Mouse (Mus musculus) MEL (cell line): ENCODE measurements around the gene Pinlyp. TPM values are rescaled to one million over a fixed set of nuclear protein-coding genes. Genes with fewer than 3 reads are reported as not detected.

Source experiments
- DNase-seq: peaks from one replicate; pipeline ENCODE4 v3.0.0; 2011; ENCODE audit warnings: low read depth, low spot score
- H3K27ac ChIP-seq: 2 replicates; pipeline ENCODE4 v1.5.1; 2012; ENCODE audit warnings: low read depth, mild to moderate bottlenecking, control low read depth, low read length, moderate library complexity; ENCODE audit not compliant: control insufficient read depth
- H3K27me3 ChIP-seq, 2 experiments: fragments of 150-350 bp in 1 of 2; sonication (generic) in 1 of 2; 2 replicates each; pipeline ENCODE4 v1.6.1; 2012; ENCODE audit warnings: low read length in 2 of 2, mild to moderate bottlenecking in 2 of 2, improper control_type of control experiment in 1 of 2, moderate library complexity in 1 of 2; ENCODE audit not compliant: insufficient read depth in 2 of 2, control insufficient read depth in 1 of 2
- H3K36me3 ChIP-seq, 2 experiments: 2 replicates each; pipeline ENCODE4 v1.6.1; 2012 to 2014; ENCODE audit warnings: low read length in 2 of 2, improper control_type of control experiment in 1 of 2, inconsistent platforms in 1 of 2, mild to moderate bottlenecking in 1 of 2; ENCODE audit not compliant: insufficient read depth in 2 of 2, control insufficient read depth in 1 of 2
- H3K4me1 ChIP-seq, 2 experiments: fragments of 150-350 bp in 1 of 2; sonication (generic) in 1 of 2; 2 replicates each; pipeline ENCODE4 v1.6.1; 2012; ENCODE audit warnings: low read length in 2 of 2, improper control_type of control experiment in 1 of 2, mild to moderate bottlenecking in 1 of 2; ENCODE audit not compliant: insufficient read depth in 2 of 2, control insufficient read depth in 1 of 2
- H3K4me3 ChIP-seq, 2 experiments: fragments of 150-350 bp in 1 of 2; sonication (generic) in 1 of 2; 2 replicates each; pipeline ENCODE4 v1.5.1; 2012; ENCODE audit warnings: low read depth in 2 of 2, low read length in 2 of 2, mild to moderate bottlenecking in 2 of 2, moderate library complexity in 2 of 2, control low read depth in 1 of 2, improper control_type of control experiment in 1 of 2; ENCODE audit not compliant: control insufficient read depth in 1 of 2, insufficient read depth in 1 of 2
- H3K79me2 ChIP-seq: 2 replicates; pipeline ENCODE4 v1.6.1; 2012; ENCODE audit warnings: mild to moderate bottlenecking, low read length, moderate library complexity; ENCODE audit not compliant: control insufficient read depth, poor library complexity, insufficient read depth
- H3K9ac ChIP-seq: 2 replicates; pipeline ENCODE4 v1.6.1; 2012; ENCODE audit warnings: low read depth, mild to moderate bottlenecking, control low read depth, low read length, moderate library complexity; ENCODE audit not compliant: control insufficient read depth, poor library complexity, severe bottlenecking
- H3K9me3 ChIP-seq: fragments of 150-350 bp; sonication (generic); replicated peaks from 2 replicates; pipeline ENCODE4 v1.6.1; 2012; ENCODE audit warnings: mild to moderate bottlenecking, low read length, improper control_type of control experiment, moderate library complexity; ENCODE audit not compliant: insufficient read depth
- BHLHE40 ChIP-seq: IDR thresholded peaks from 2 replicates; pipeline ENCODE4 v1.6.1; 2012; ENCODE audit warnings: low read depth, mild to moderate bottlenecking, inconsistent platforms, low read length, improper control_type of control experiment, borderline replicate concordance
- CHD1 ChIP-seq: IDR thresholded peaks from 2 replicates; pipeline ENCODE4 v1.6.1; 2012; ENCODE audit warnings: low read depth, mild to moderate bottlenecking, inconsistent platforms, low read length, improper control_type of control experiment
- CHD2 ChIP-seq: IDR thresholded peaks from 2 replicates; pipeline ENCODE4 v1.6.1; 2011; ENCODE audit warnings: low read length, improper control_type of control experiment
- CTCF ChIP-seq, 3 experiments: IDR thresholded peaks in 2 of 3; conservative IDR thresholded peaks in 1 of 3; 2 replicates each; pipeline ENCODE4 v1.5.1; 2011 to 2012; ENCODE audit warnings: low read length in 3 of 3, low read depth in 2 of 3, mild to moderate bottlenecking in 2 of 3, improper control_type of control experiment in 1 of 3, inconsistent platforms in 1 of 3, mixed read lengths in 1 of 3, moderate library complexity in 1 of 3; ENCODE audit not compliant: control insufficient read depth in 1 of 3, insufficient read depth in 1 of 3, poor library complexity in 1 of 3, severe bottlenecking in 1 of 3
- ETS1 ChIP-seq: IDR thresholded peaks from 2 replicates; pipeline ENCODE4 v1.6.1; 2012; ENCODE audit warnings: low read depth, mild to moderate bottlenecking, inconsistent platforms, low read length, improper control_type of control experiment, moderate library complexity
- GABPA ChIP-seq: IDR thresholded peaks from 2 replicates; pipeline ENCODE4 v1.6.1; 2012; ENCODE audit warnings: low read depth, mild to moderate bottlenecking, inconsistent platforms, low read length, improper control_type of control experiment, moderate library complexity
- MEF2A ChIP-seq: IDR thresholded peaks from 2 replicates; pipeline ENCODE4 v1.6.1; 2014; ENCODE audit warnings: low read depth, mild to moderate bottlenecking, inconsistent platforms, low read length, improper control_type of control experiment; ENCODE audit not compliant: poor library complexity, insufficient replicate concordance, severe bottlenecking; ENCODE audit errors: extremely low read depth
- MYB ChIP-seq: IDR thresholded peaks from 2 replicates; pipeline ENCODE4 v1.6.1; 2011; ENCODE audit warnings: mild to moderate bottlenecking, low read depth, low read length, improper control_type of control experiment
- MYC ChIP-seq: IDR thresholded peaks from 2 replicates; pipeline ENCODE4 v1.6.1; 2011; ENCODE audit warnings: low read depth, mild to moderate bottlenecking, low read length, improper control_type of control experiment, moderate library complexity
- NELFE ChIP-seq: IDR thresholded peaks from 2 replicates; pipeline ENCODE4 v1.6.1; 2011; ENCODE audit warnings: low read depth, low read length, improper control_type of control experiment
- NRF1 ChIP-seq: IDR thresholded peaks from 2 replicates; pipeline ENCODE4 v1.6.1; 2014; ENCODE audit warnings: low read depth, mild to moderate bottlenecking, inconsistent platforms, low read length, improper control_type of control experiment, moderate library complexity; ENCODE audit not compliant: poor library complexity, insufficient read depth, severe bottlenecking
- POLR2A ChIP-seq, 2 experiments: IDR thresholded peaks; 2 replicates each; pipeline ENCODE4 v1.6.1; 2011 to 2012; ENCODE audit warnings: low read length in 2 of 2, mild to moderate bottlenecking in 2 of 2, control low read depth in 1 of 2, improper control_type of control experiment in 1 of 2, low read depth in 1 of 2, moderate library complexity in 1 of 2; ENCODE audit not compliant: control insufficient read depth in 1 of 2, insufficient read depth in 1 of 2, poor library complexity in 1 of 2
- POLR2AphosphoS5 ChIP-seq: IDR thresholded peaks from 2 replicates; pipeline ENCODE4 v1.6.1; 2012; ENCODE audit warnings: low read depth, borderline replicate concordance, mild to moderate bottlenecking, inconsistent platforms, low read length, moderate library complexity, mixed read lengths
- RAD21 ChIP-seq: IDR thresholded peaks from 2 replicates; pipeline ENCODE4 v1.6.1; 2011; ENCODE audit warnings: mild to moderate bottlenecking, low read depth, low read length, improper control_type of control experiment
- RCOR1 ChIP-seq: IDR thresholded peaks from 2 replicates; pipeline ENCODE4 v1.6.1; 2012; ENCODE audit warnings: low read depth, mild to moderate bottlenecking, inconsistent platforms, low read length, improper control_type of control experiment
- SMC3 ChIP-seq: IDR thresholded peaks from 2 replicates; pipeline ENCODE4 v1.6.1; 2011; ENCODE audit warnings: low read depth, low read length, improper control_type of control experiment
- TAL1 ChIP-seq: IDR thresholded peaks from 2 replicates; pipeline ENCODE4 v1.6.1; 2012; ENCODE audit warnings: mild to moderate bottlenecking, inconsistent platforms, low read length, moderate library complexity, mixed read lengths
- USF1 ChIP-seq: IDR thresholded peaks from 2 replicates; pipeline ENCODE4 v1.6.1; 2014; ENCODE audit warnings: low read depth, mild to moderate bottlenecking, inconsistent platforms, low read length, improper control_type of control experiment, moderate library complexity
- USF2 ChIP-seq, 2 experiments: IDR thresholded peaks; 2 replicates each; pipeline ENCODE4 v1.6.1; 2011 to 2012; ENCODE audit warnings: improper control_type of control experiment in 2 of 2, low read length in 2 of 2, borderline replicate concordance in 1 of 2, inconsistent platforms in 1 of 2, low read depth in 1 of 2, mild to moderate bottlenecking in 1 of 2; ENCODE audit not compliant: insufficient read depth in 1 of 2
- ZC3H11A ChIP-seq: IDR thresholded peaks from 2 replicates; pipeline ENCODE4 v1.6.1; 2012; ENCODE audit warnings: low read depth, mild to moderate bottlenecking, inconsistent platforms, low read length, improper control_type of control experiment
- ZMIZ1 ChIP-seq: IDR thresholded peaks from 2 replicates; pipeline ENCODE4 v1.6.1; 2012; ENCODE audit warnings: low read depth, mild to moderate bottlenecking, inconsistent platforms, low read length, improper control_type of control experiment, moderate library complexity
- polyA plus RNA-seq, 2 experiments: library from polyadenylated mRNA; stranded (reverse) in 1 of 2; unstranded in 1 of 2; fragments of >175 nt in 1 of 2; fragments of >200 nt in 1 of 2; gene quantifications; 2 replicates each; pipeline versions ENCODE4 v1.2.1 to v1.2.4; 2012; ENCODE audit warnings: low replicate concordance in 2 of 2, low read depth in 1 of 2; ENCODE audit not compliant: insufficient read length in 2 of 2, insufficient read depth in 1 of 2, missing spikeins in 1 of 2
- total RNA-seq: library from RNA; depleted of rRNA; stranded (reverse); fragments of 300-350 nt; gene quantifications from 2 replicates; pipeline ENCODE4 v1.2.3, GENCODE M21; 2012; rRNA removed

Gene Pinlyp
- total RNA-seq = not detected in 2 replicates
- polyA plus RNA-seq = not detected

- no peak for TF ChIP-seq RAD21
- TF ChIP-seq POLR2A (IDR thresholded peaks at IDR 0.05; ENCODE audit: control insufficient read depth in 1 of 2, insufficient read depth in 1 of 2, low read depth in 1 of 2, low read length in 2 of 2, poor library complexity in 1 of 2) = 0 out of 4 replicates have a peak, but pooled peaks of 1 of the 2 experiments have one; percentile 13
- peak within 1 kb of the TSS; percentile 65 for H3K27ac ChIP-seq
- no peaks in the 10 kb centered on the region; a peak in 1 of 4 replicates for H3K36me3 ChIP-seq
- peak within 1 kb of the TSS; percentile 96 for H3K9ac ChIP-seq
- peaks cover 9% of the 10 kb centered on the region for H3K79me2 ChIP-seq
- DNase-seq = no peak
- peaks cover 0 to 9% of the 10 kb centered on the region in 2 experiments; a peak in 2 of 4 replicates for H3K4me1 ChIP-seq
- no peaks in the 10 kb centered on the region for H3K27me3 ChIP-seq
- H3K4me3 ChIP-seq = peak within 1 kb of the TSS; percentile 84 to 93
- H3K9me3 ChIP-seq = no peaks in the 10 kb centered on the region
Measured at GRCm38 (mm10) chr7:24546068-24546614, at the start of gene Pinlyp, which contains the start of gene Xrcc1. Gene Pinlyp, minus strand, starts transcription at chr7:24546118. Gene Xrcc1, plus strand, starts transcription at chr7:24546289.

- H3K36me3 ChIP-seq = peaks cover 0 to 13% of the 10 kb centered on the region in 2 experiments; a peak in 2 of 4 replicates
- peaks cover 5% of the 10 kb centered on the region for H3K79me2 ChIP-seq
- H3K4me1 ChIP-seq = peaks cover 2 to 21% of the 10 kb centered on the region in 2 experiments; a peak in 3 of 4 replicates
- H3K27me3 ChIP-seq = no peaks in the 10 kb centered on the region
- no peak overlapping the region for H3K27ac ChIP-seq
- no peak overlapping the region for H3K9ac ChIP-seq
- TF ChIP-seq POLR2AphosphoS5 = no peak
- TF ChIP-seq GABPA = no peak
- TF ChIP-seq ETS1 = no peak
- TF ChIP-seq USF1 = no peak
- TF ChIP-seq SMC3 = no peak
- TF ChIP-seq TAL1 = no peak
- TF ChIP-seq USF2 (IDR thresholded peaks at IDR 0.05; ENCODE audit: borderline replicate concordance in 1 of 2, insufficient read depth in 1 of 2, low read depth in 1 of 2, low read length in 2 of 2) = no peak
- TF ChIP-seq ZC3H11A = no peak
- TF ChIP-seq MEF2A = no peak
- no peak for TF ChIP-seq BHLHE40
- TF ChIP-seq RCOR1 = no peak
- TF ChIP-seq ZMIZ1 = no peak
- no peak for TF ChIP-seq MYC
- TF ChIP-seq CTCF (IDR thresholded peaks at IDR 0.05 in 2 of 3, conservative IDR thresholded peaks at IDR 0.05 in 1 of 3; ENCODE audit: control insufficient read depth in 1 of 3, insufficient read depth in 1 of 3, low read depth in 2 of 3, low read length in 3 of 3, poor library complexity in 1 of 3, severe bottlenecking in 1 of 3) = no peak
- no peak for TF ChIP-seq NRF1
- no peak for TF ChIP-seq POLR2A (IDR thresholded peaks at IDR 0.05; ENCODE audit: control insufficient read depth in 1 of 2, insufficient read depth in 1 of 2, low read depth in 1 of 2, low read length in 2 of 2, poor library complexity in 1 of 2)
- no peak for TF ChIP-seq CHD2
- no peak for TF ChIP-seq MYB
- TF ChIP-seq CHD1 = no peak
- no peak for TF ChIP-seq NELFE
- no peak overlapping the region for H3K4me3 ChIP-seq
- no peak for DNase-seq
- no peaks in the 10 kb centered on the region for H3K9me3 ChIP-seq
Measured at GRCm38 (mm10) chr7:24595464-24595863, 49.5 kb upstream of the Pinlyp start.
